Mouse (Mus musculus): ENCODE results near the gene Ttll11.

DNA sequence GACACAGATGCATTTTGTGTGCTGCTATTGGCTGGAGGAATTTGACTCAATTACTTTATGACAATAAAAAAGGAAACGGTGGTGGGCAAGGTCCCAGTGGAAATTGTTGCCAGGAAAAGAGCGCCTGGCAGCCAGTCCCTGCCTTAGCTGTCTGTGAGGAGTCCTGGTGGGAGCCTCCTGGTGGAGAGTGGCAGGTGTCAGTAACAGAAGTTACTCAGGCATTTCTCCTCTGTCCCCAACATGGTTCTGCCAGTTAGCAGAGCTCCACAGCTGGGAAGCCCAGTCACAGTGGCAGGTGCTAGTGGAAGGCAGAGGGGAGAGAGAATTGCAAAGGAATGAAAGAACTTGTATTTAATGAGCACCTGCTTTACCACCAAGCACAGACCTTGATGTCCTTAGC, 110.5 kb downstream of the Ttll11 start:
- no peak for TF ChIP-seq CTCF (IDR thresholded peaks at IDR 0.05; ENCODE audit: control insufficient read depth, insufficient read depth, insufficient replicate concordance, low read depth, low read length)
- no peak for TF ChIP-seq POLR2A (IDR thresholded peaks at IDR 0.05; ENCODE audit: control insufficient read depth, low read depth, low read length)

All from testis, adult 2 months (tissue).